Mouse (Mus musculus) heart, postnatal 0 days (tissue): Measurements from ENCODE around the gene Nsd2. TPM values are rescaled to one million over a fixed set of nuclear protein-coding genes. Genes with fewer than 3 reads are reported as not detected.
A peak's percentile ranks its signal among the peaks of the same experiment; 100 is the strongest.

ENCODE experiments used
- ATAC-seq: fragments of 200-750 bp; cut with Nextera tagmentation; 2 replicates; pipeline ENCODE4 v1.8.0; 2017; ENCODE audit warnings: low read depth, moderate number of reproducible peaks, moderate library complexity; ENCODE audit not compliant: insufficient read depth
- DNase-seq: peaks from one replicate; pipeline ENCODE4 v3.0.0-alpha.2; 2016; ENCODE audit warnings: low spot score
- H3K27ac ChIP-seq: fragments of 300-500 bp; sonication (generic); 2 replicates; pipeline ENCODE4 v1.5.1; 2014; ENCODE audit warnings: low read depth, mild to moderate bottlenecking
- H3K27me3 ChIP-seq: fragments of 300-500 bp; sonication (generic); 2 replicates; pipeline ENCODE4 v1.6.1; 2014; ENCODE audit warnings: low read length, mixed read lengths; ENCODE audit not compliant: control insufficient read depth, insufficient read depth
- H3K36me3 ChIP-seq: fragments of 300-500 bp; sonication (generic); replicated peaks from 2 replicates; pipeline ENCODE4 v1.6.1; 2014; ENCODE audit warnings: low read length, mixed read lengths; ENCODE audit not compliant: control insufficient read depth, insufficient read depth
- H3K4me1 ChIP-seq: fragments of 300-500 bp; sonication (generic); 2 replicates; pipeline ENCODE4 v1.6.1; 2014; ENCODE audit warnings: antibody characterized with exemption; ENCODE audit not compliant: control insufficient read depth, insufficient read depth
- H3K4me2 ChIP-seq: fragments of 300-500 bp; sonication (generic); 2 replicates; pipeline ENCODE4 v1.6.1; 2014; ENCODE audit warnings: low read depth, mild to moderate bottlenecking, low read length, moderate library complexity
- H3K4me3 ChIP-seq: fragments of 300-500 bp; sonication (generic); 2 replicates; pipeline ENCODE4 v1.5.1; 2014; ENCODE audit warnings: low read depth, low read length
- H3K9ac ChIP-seq: fragments of 300-500 bp; sonication (generic); replicated peaks from 2 replicates; pipeline ENCODE4 v1.6.1; 2014; ENCODE audit warnings: low read depth, low read length, mixed read lengths
- H3K9me3 ChIP-seq: fragments of 300-500 bp; sonication (generic); replicated peaks from 2 replicates; pipeline ENCODE4 v1.6.1; 2016; ENCODE audit warnings: low read length; ENCODE audit not compliant: control insufficient read depth
- CTCF ChIP-seq: IDR thresholded peaks from 2 replicates; pipeline ENCODE4 v1.5.1; 2016; ENCODE audit warnings: antibody characterized with exemption, control low read depth, low read depth
- EP300 ChIP-seq: IDR thresholded peaks from 2 replicates; pipeline ENCODE4 v1.6.1; 2016; ENCODE audit warnings: antibody characterized with exemption, low read depth
- whole genome bisulfite sequencing: fragments of 180-500 bp; shearing (Covaris S2); extraction: QIAGEN DNeasy Blood & Tissue Kit; methylation state at CpG from one replicate; pipeline ENCODE4 v1.1.7; 2014; 5-methylcytosine and 5-hydroxymethylcytosine counted together
- polyA plus RNA-seq: library from polyadenylated mRNA; unstranded; fragments of >200 nt; fragmentation: Nextera tagmentation; extraction: Ambion mirVana; gene quantifications from 2 replicates; pipeline ENCODE4 v1.2.1, GENCODE M21; 2015
- total RNA-seq: library from RNA; depleted of rRNA; stranded (reverse); fragments of >200 nt; gene quantifications from 2 replicates; pipeline ENCODE4 v1.2.3, GENCODE M21; 2014; ENCODE audit warnings: low replicate concordance; rRNA removed

Nsd2 gene
- 11.2 and 27.6 TPM in 2 replicates for total RNA-seq
- 11.8 and 13.6 TPM in 2 replicates for polyA plus RNA-seq

GRCm38 (mm10) chr5:33819876-33820732 lies at the start of gene Nsd2:
Nsd2 (plus strand) TSS chr5:33820725.
- H3K4me1 ChIP-seq, result peaks cover 13% of the 10 kb centered on the region
- H3K36me3 ChIP-seq, result no peaks in the 10 kb centered on the region
- H3K27ac ChIP-seq, result peak within 1 kb of the TSS; percentile 95
- under 1% methylated on average over 109 of the region's 136 CpGs for WGBS
- peak within 1 kb of the TSS; percentile 78 for H3K4me3 ChIP-seq
- DNase-seq, result peak; percentile 90
- peak within 1 kb of the TSS; percentile 85 for H3K4me2 ChIP-seq
- H3K9ac ChIP-seq, result peak within 1 kb of the TSS; percentile 86
- H3K27me3 ChIP-seq, result no peaks in the 10 kb centered on the region
- no peaks in the 10 kb centered on the region for H3K9me3 ChIP-seq
- peak; percentile 88 for ATAC-seq
- TF ChIP-seq EP300, result no peak
- no peak for TF ChIP-seq CTCF

GRCm38 (mm10) chr5:33777195-33777594 lies 43.3 kb upstream of the Nsd2 start:
- H3K9ac ChIP-seq, result no peak overlapping the region
- H3K27ac ChIP-seq, result no peak overlapping the region
- no peak for DNase-seq
- ATAC-seq, result no peak
- no peaks in the 10 kb centered on the region for H3K27me3 ChIP-seq
- no peaks in the 10 kb centered on the region for H3K9me3 ChIP-seq
- H3K4me2 ChIP-seq, result no peak overlapping the region
- H3K4me3 ChIP-seq, result no peak overlapping the region
- no peak for TF ChIP-seq EP300
- TF ChIP-seq CTCF, result no peak
- H3K36me3 ChIP-seq, result peaks cover 33% of the 10 kb centered on the region
- H3K4me1 ChIP-seq, result peaks cover 7% of the 10 kb centered on the region; the same call in 1 of the 2 replicates

- DNase-seq (no peak), ATAC-seq (no peak)
- 5% methylated on average over 11 of the region's 11 CpGs for WGBS
- Histone ChIP-seq H3K9me3 (no peaks in the 10 kb centered on the region), H3K27me3 (no peaks in the 10 kb centered on the region), H3K4me3 (peak overlapping the region; percentile 80), H3K4me2 (peak overlapping the region; percentile 94), H3K27ac (peak overlapping the region; percentile 86), H3K4me1 (peaks cover 12% of the 10 kb centered on the region; the same call in 1 of the 2 replicates), H3K36me3 (peaks cover 11% of the 10 kb centered on the region), H3K9ac (peak overlapping the region; percentile 76)
- TF ChIP-seq CTCF (no peak), EP300 (no peak)
Measured at GRCm38 (mm10) chr5:33781964-33782344, 38.6 kb upstream of the Nsd2 start.

GRCm38 (mm10) chr5:33782345-33782998 lies 38.1 kb upstream of the Nsd2 start, which contains the start of gene Letm1:
Letm1 (minus strand) TSS chr5:33782817.
- peak within 1 kb of the TSS; percentile 76 for H3K9ac ChIP-seq
- 0 out of 2 replicates have a peak, but pooled peaks have one; percentile 8 for TF ChIP-seq CTCF
- TF ChIP-seq EP300, result no peak
- peak within 1 kb of the TSS; percentile 86 for H3K27ac ChIP-seq
- DNase-seq (peak; percentile 91), ATAC-seq (peak; percentile 99)
- no peaks in the 10 kb centered on the region for H3K27me3 ChIP-seq
- H3K9me3 ChIP-seq, result no peaks in the 10 kb centered on the region
- under 1% methylated on average over 62 of the region's 65 CpGs for WGBS
- H3K4me3 ChIP-seq, result peak within 1 kb of the TSS; percentile 80
- peak within 1 kb of the TSS; percentile 94 for H3K4me2 ChIP-seq
- H3K4me1 ChIP-seq, result peaks cover 12% of the 10 kb centered on the region; the same call in 1 of the 2 replicates
- H3K36me3 ChIP-seq, result peaks cover 6% of the 10 kb centered on the region

- peaks cover 12% of the 10 kb centered on the region; the same call in 1 of the 2 replicates for H3K4me1 ChIP-seq
- H3K9me3 ChIP-seq, result no peaks in the 10 kb centered on the region
- DNase-seq, result no peak
- TF ChIP-seq EP300, result no peak
- no peak for TF ChIP-seq CTCF
- peak overlapping the region; percentile 86 for H3K27ac ChIP-seq
- peak; percentile 25 for ATAC-seq
- WGBS, result 6% methylated on average over 6 of the region's 6 CpGs
- peak overlapping the region; percentile 94 for H3K4me2 ChIP-seq
- no peaks in the 10 kb centered on the region for H3K27me3 ChIP-seq
- peaks cover under 1% of the 10 kb centered on the region; the same call in 1 of the 2 replicates for H3K36me3 ChIP-seq
- H3K4me3 ChIP-seq, result peak overlapping the region; percentile 80
- H3K9ac ChIP-seq, result peak overlapping the region; percentile 76
Measured at GRCm38 (mm10) chr5:33782999-33783390, 37.5 kb upstream of the Nsd2 start.
